Mouse (Mus musculus): Measurements from ENCODE around the gene Cyp4a30b. TPM values are rescaled to one million over a fixed set of nuclear protein-coding genes. Genes with fewer than 3 reads are reported as not detected.
"Not testable (repeated sequence)": the region's sequence is repeated elsewhere in the genome, so short reads cannot be mapped to it uniquely, and the experiment has no call there.

The Cyp4a30b gene
- total RNA-seq (2021): not detected

GRCm38 (mm10) chr4:115452304-115452703 is at the start of gene Cyp4a30b:
Gene Cyp4a30b (plus strand): TSS chr4:115452604.
- intact Hi-C loops (cut with DNase I): no loop called here
- no peak for DNase-seq

- DNase-seq; intact Hi-C loops (cut with DNase I): not testable (repeated sequence)
Measured at GRCm38 (mm10) chr4:115411324-115411723, 41.1 kb upstream of the Cyp4a30b start, which contains the start of gene Cyp4a12b. Gene Cyp4a12b (plus strand): TSS chr4:115411624.

DNA sequence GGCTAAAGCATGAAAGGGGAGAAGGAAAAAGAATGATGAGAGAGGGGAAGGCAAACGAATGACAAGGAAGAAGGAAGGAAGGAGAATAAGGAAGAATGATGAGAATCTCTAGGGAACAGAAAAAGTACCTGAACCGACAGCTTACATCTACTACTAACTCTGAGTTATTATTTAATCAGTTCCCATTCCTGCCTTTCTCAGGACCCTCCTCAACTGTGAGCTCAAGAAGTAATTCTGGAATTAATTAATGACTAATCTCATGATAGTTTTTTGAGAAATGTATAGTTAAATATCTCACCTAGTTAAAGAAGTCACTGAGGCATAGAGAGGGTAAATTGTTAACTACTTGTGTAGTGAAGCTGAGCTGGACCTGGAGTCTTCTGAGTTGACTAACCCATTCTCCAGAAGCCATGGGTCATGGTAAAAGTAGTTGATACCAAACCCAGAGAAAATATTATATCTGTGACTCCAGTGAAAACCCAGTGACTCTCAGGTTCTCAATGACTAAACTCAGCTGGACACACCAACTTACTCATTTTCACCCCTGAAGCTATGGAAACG is 1.7 kb upstream of the Cyp4a30b start:
- intact Hi-C loops (cut with DNase I): no loop called here
- DNase-seq: no peak

GRCm38 (mm10) chr4:115473585-115473984 is 21.2 kb downstream of the Cyp4a30b start:
- DNase-seq; intact Hi-C loops (cut with DNase I): not testable (repeated sequence)

GRCm38 (mm10) chr4:115476051-115476450 is 23.6 kb downstream of the Cyp4a30b start:
- intact Hi-C loops (cut with DNase I): not testable (repeated sequence)
- peak; percentile 2 for DNase-seq

DNA sequence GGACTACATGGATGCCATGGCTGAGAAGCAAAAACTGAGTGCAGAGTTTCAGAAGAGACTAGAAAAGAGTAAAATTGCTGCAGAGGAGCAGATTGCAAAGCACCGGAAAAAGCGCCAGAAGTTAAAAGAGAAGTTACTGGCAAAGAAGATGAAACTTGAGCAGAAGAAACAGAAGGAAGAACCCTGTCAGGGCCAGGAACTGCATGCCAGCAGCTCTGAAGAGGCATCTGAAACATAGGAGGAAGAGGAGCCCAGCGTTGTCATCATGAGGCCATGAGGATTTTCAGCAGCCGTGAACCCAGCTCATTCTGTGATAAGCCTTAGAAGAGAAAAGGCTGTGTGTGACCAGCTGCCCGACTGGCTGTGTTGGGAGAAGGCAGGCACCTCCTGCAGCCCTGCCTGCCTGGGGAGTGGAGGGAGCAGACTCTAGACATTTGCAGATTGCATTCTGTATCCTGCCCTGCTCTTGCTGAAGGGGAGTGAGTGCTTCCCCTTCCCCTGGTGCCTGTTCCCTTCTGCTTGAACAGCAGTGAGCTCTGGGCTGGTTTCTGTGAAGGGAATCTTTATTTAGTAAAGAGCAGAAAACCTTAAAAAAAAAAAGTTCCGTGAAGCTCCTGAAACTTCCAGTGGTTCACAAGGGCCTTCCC is 28.7 kb downstream of the Cyp4a30b start:
- intact Hi-C loops (cut with DNase I): no loop called here
- no peak for DNase-seq

GRCm38 (mm10) chr4:115496001-115496400 is 43.6 kb downstream of the Cyp4a30b start, which contains the start of gene Cyp4a14:
Gene Cyp4a14 (minus strand): TSS chr4:115496142.
- DNase-seq: no peak
- intact Hi-C loops (cut with DNase I): no loop called here

- intact Hi-C loops (cut with DNase I): no loop called here
- no peak for DNase-seq
Measured at GRCm38 (mm10) chr4:115497466-115497865, 45.1 kb downstream of the Cyp4a30b start.

DNA sequence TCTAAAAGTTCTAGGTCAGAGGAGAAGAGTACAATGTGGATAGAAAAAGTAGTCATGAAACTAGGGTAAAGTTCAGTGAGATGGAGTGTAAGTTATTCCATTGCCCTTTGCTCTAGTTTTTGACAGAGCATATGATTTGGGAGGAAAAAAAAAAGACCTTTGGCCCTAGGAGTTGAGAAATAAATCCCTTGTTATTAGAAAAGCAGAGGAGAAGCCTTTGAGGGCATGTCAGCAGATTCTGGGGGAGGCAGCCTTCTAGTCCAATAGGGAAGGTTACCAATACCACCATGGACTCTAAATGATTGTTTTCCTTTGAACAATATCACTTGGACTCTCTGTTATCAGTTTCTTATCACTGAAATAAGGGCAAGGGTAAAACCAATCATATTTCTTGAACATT is 61.6 kb downstream of the Cyp4a30b start:
- intact Hi-C loops (cut with DNase I); DNase-seq: not testable (repeated sequence)

DNA sequence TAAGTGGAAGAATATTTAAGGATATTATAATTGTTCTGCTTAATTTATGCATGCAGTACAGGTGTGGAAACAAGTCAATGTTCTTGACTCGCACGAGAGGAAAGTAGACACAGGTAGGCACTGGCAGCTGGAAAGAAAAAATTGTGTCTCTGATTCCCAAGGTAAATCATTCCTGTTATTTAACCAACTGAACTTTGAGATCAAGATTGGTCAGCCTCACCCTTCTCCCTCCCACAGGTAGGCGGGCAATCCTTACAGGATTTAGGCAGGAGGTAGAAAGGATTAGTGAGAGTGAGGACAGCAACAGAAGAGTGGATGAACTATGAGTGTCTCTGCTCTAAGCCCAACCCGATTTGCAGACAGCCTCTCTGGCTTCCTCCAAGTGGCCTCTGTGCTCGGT is 65.6 kb downstream of the Cyp4a30b start, which contains the start of gene Cyp4a10:
Cyp4a10 (plus strand) TSS at position 265 of the 400 bp plus-strand sequence.
- DNase-seq; intact Hi-C loops (cut with DNase I): not testable (repeated sequence)

GRCm38 (mm10) chr4:115519444-115519843 is 67.0 kb downstream of the Cyp4a30b start:
- no peak for DNase-seq
- intact Hi-C loops (cut with DNase I): no loop called here

Other genes starting within 250 kb of the Cyp4a30b start
- not detected for gene Cyp4a29, start 210.5 kb upstream of the Cyp4a30b start, total RNA-seq (2021)
- gene Cyp4a12a, start 153.6 kb upstream of the Cyp4a30b start, total RNA-seq (2021): not detected
- gene Cyp4a12b, start 41.0 kb upstream of the Cyp4a30b start, total RNA-seq (2021): not detected
- gene Cyp4a14, start 43.5 kb downstream of the Cyp4a30b start, total RNA-seq (2021): not detected
- gene Cyp4a10, start 65.7 kb downstream of the Cyp4a30b start, total RNA-seq (2021): not detected
- not detected for gene Cyp4a31, start 111.0 kb downstream of the Cyp4a30b start, total RNA-seq (2021)
- not detected for gene Cyp4a32, start 148.4 kb downstream of the Cyp4a30b start, total RNA-seq (2021)
- 1 to 10 TPM; 3.7 to 4.3 TPM for gene Cyp4b1, start 195.1 kb downstream of the Cyp4a30b start, total RNA-seq (2021)